Mouse (Mus musculus) adrenal gland, adult 18-20 months (tissue): ENCODE results near the gene Scand1. TPM values are rescaled to one million over a fixed set of nuclear protein-coding genes. Genes with fewer than 3 reads are reported as not detected.

ENCODE experiments used
- microRNA-seq, 2 experiments: library from miRNA; unstranded; fragments of <30 nt; microRNA quantifications; one replicate each; pipeline ENCODE4 v1.2.0; 2021; ENCODE audit warnings: borderline number of aligned reads in 2 of 2
- total RNA-seq, 2 experiments: library from RNA; stranded (reverse); gene quantifications; 1 replicate in 1 of 2; 2 replicates in 1 of 2; pipeline ENCODE4 v1.2.3; 2021

Gene Scand1
- total RNA-seq, 2 experiments from 2014 or later = 102 to 113 TPM

Small RNAs within 50 kb of the gene (microRNA-seq; reads per million reads assigned to microRNA genes)
- gene Gm22759 = 0 reads per million in 2 experiments

Other genes with a start within 250 kb of the Scand1 start
- gene Spag4, start 247.5 kb downstream of the Scand1 start, total RNA-seq = 1 to 10 TPM; 4.2 to 9.3 TPM
- 10 to 100 TPM; 36.1 to 37.2 TPM for gene Cpne1, start 200.7 kb downstream of the Scand1 start, total RNA-seq
- gene Rbm12, start 200.7 kb downstream of the Scand1 start, total RNA-seq = 10 to 100 TPM; 22.1 to 29.7 TPM
- gene Gm28036, start 185.6 kb downstream of the Scand1 start, total RNA-seq = 10 to 100 TPM; 25.4 to 28.6 TPM
- gene Romo1, start 168.7 kb downstream of the Scand1 start, total RNA-seq = 100 to 1,000 TPM; 346 to 350 TPM
- gene Nfs1, start 168.5 kb downstream of the Scand1 start, total RNA-seq = 10 to 100 TPM; 80.4 to 90.4 TPM
- 100 to 1,000 TPM; 283 to 382 TPM for gene Rbm39, start 132.5 kb downstream of the Scand1 start, total RNA-seq
- 10 to 100 TPM; 32.3 to 42.2 TPM for gene Phf20, start 116.2 kb downstream of the Scand1 start, total RNA-seq
- 1 to 10 TPM; 2.3 to 3.5 TPM for gene Cnbd2, start 405 bp downstream of the Scand1 start, total RNA-seq
- 10 to 100 TPM; 67.0 to 75.9 TPM for gene Epb41l1, start 108.2 kb upstream of the Scand1 start, total RNA-seq
- gene Aar2, start 234.9 kb upstream of the Scand1 start, total RNA-seq = 10 to 100 TPM; 34.8 to 34.9 TPM